Mouse (Mus musculus): ENCODE results near the gene Bcan. TPM values are rescaled to one million over a fixed set of nuclear protein-coding genes. Genes with fewer than 3 reads are reported as not detected.

Gene Bcan
- not detected for polyA plus RNA-seq (2014; fragmentation: Illumina TruSeq; extraction: RNeasy Lipid Tissue Mini Kit (QIAGEN cat#74804); ENCODE audit: low read depth, low replicate concordance)

GRCm38 (mm10) chr3:88000181-88000580 lies at the start of gene Bcan:
Bcan (minus strand) TSS chr3:88000230.

GRCm38 (mm10) chr3:88042661-88043421 lies 42.8 kb upstream of the Bcan start, which contains the start of gene Gpatch4:
Gpatch4 (plus strand) TSS chr3:88043108.

GRCm38 (mm10) chr3:88027434-88028186 lies 27.6 kb upstream of the Bcan start, which contains the start of gene Hapln2:
Hapln2 (minus strand) TSS chr3:88027583.

GRCm38 (mm10) chr3:87970939-87971488 lies 29.0 kb downstream of the Bcan start, which contains the start of gene Nes:
Nes (plus strand) TSS chr3:87971078.

GRCm38 (mm10) chr3:87948378-87949265 lies 51.4 kb downstream of the Bcan start, which contains the start of gene Crabp2:
Crabp2 (plus strand) TSS chr3:87948666.

Other genes with a start within 250 kb of the Bcan start
- not detected for gene Ntrk1, start 205.1 kb downstream of the Bcan start, polyA plus RNA-seq (2014; fragmentation: Illumina TruSeq; extraction: RNeasy Lipid Tissue Mini Kit (QIAGEN cat#74804); ENCODE audit: low read depth, low replicate concordance)
- not detected for gene Insrr, start 203.3 kb downstream of the Bcan start, polyA plus RNA-seq (2014; fragmentation: Illumina TruSeq; extraction: RNeasy Lipid Tissue Mini Kit (QIAGEN cat#74804); ENCODE audit: low read depth, low replicate concordance)
- 0.14 TPM for gene Pear1, start 175.9 kb downstream of the Bcan start, polyA plus RNA-seq (2014; fragmentation: Illumina TruSeq; extraction: RNeasy Lipid Tissue Mini Kit (QIAGEN cat#74804); ENCODE audit: low read depth, low replicate concordance)
- not detected for gene Sh2d2a, start 153.5 kb downstream of the Bcan start, polyA plus RNA-seq (2014; fragmentation: Illumina TruSeq; extraction: RNeasy Lipid Tissue Mini Kit (QIAGEN cat#74804); ENCODE audit: low read depth, low replicate concordance)
- gene Prcc, start 114.6 kb downstream of the Bcan start, polyA plus RNA-seq (2014; fragmentation: Illumina TruSeq; extraction: RNeasy Lipid Tissue Mini Kit (QIAGEN cat#74804); ENCODE audit: low read depth, low replicate concordance) = 3.6 TPM
- 195 TPM for gene Hdgf, start 93.9 kb downstream of the Bcan start, polyA plus RNA-seq (2014; fragmentation: Illumina TruSeq; extraction: RNeasy Lipid Tissue Mini Kit (QIAGEN cat#74804); ENCODE audit: low read depth, low replicate concordance)
- gene Mrpl24, start 80.7 kb downstream of the Bcan start, polyA plus RNA-seq (2014; fragmentation: Illumina TruSeq; extraction: RNeasy Lipid Tissue Mini Kit (QIAGEN cat#74804); ENCODE audit: low read depth, low replicate concordance) = 95.8 TPM
- 96.7 TPM for gene Isg20l2, start 69.9 kb downstream of the Bcan start, polyA plus RNA-seq (2014; fragmentation: Illumina TruSeq; extraction: RNeasy Lipid Tissue Mini Kit (QIAGEN cat#74804); ENCODE audit: low read depth, low replicate concordance)
- gene Rrnad1, start 69.5 kb downstream of the Bcan start, polyA plus RNA-seq (2014; fragmentation: Illumina TruSeq; extraction: RNeasy Lipid Tissue Mini Kit (QIAGEN cat#74804); ENCODE audit: low read depth, low replicate concordance) = 5.3 TPM
- not detected for gene Crabp2, start 51.6 kb downstream of the Bcan start, polyA plus RNA-seq (2014; fragmentation: Illumina TruSeq; extraction: RNeasy Lipid Tissue Mini Kit (QIAGEN cat#74804); ENCODE audit: low read depth, low replicate concordance)
- 0.73 TPM for gene Nes, start 29.2 kb downstream of the Bcan start, polyA plus RNA-seq (2014; fragmentation: Illumina TruSeq; extraction: RNeasy Lipid Tissue Mini Kit (QIAGEN cat#74804); ENCODE audit: low read depth, low replicate concordance)
- gene Hapln2, start 27.4 kb upstream of the Bcan start, polyA plus RNA-seq (2014; fragmentation: Illumina TruSeq; extraction: RNeasy Lipid Tissue Mini Kit (QIAGEN cat#74804); ENCODE audit: low read depth, low replicate concordance) = 1.8 TPM
- gene Gpatch4, start 42.9 kb upstream of the Bcan start, polyA plus RNA-seq (2014; fragmentation: Illumina TruSeq; extraction: RNeasy Lipid Tissue Mini Kit (QIAGEN cat#74804); ENCODE audit: low read depth, low replicate concordance) = 5.1 TPM
- gene Naxe, start 58.3 kb upstream of the Bcan start, polyA plus RNA-seq (2014; fragmentation: Illumina TruSeq; extraction: RNeasy Lipid Tissue Mini Kit (QIAGEN cat#74804); ENCODE audit: low read depth, low replicate concordance) = 17.5 TPM
- 9.3 TPM for gene Ttc24, start 78.1 kb upstream of the Bcan start, polyA plus RNA-seq (2014; fragmentation: Illumina TruSeq; extraction: RNeasy Lipid Tissue Mini Kit (QIAGEN cat#74804); ENCODE audit: low read depth, low replicate concordance)
- gene Iqgap3, start 81.7 kb upstream of the Bcan start, polyA plus RNA-seq (2014; fragmentation: Illumina TruSeq; extraction: RNeasy Lipid Tissue Mini Kit (QIAGEN cat#74804); ENCODE audit: low read depth, low replicate concordance) = 0.36 TPM
- 2.4 TPM for gene Mef2d, start 142.1 kb upstream of the Bcan start, polyA plus RNA-seq (2014; fragmentation: Illumina TruSeq; extraction: RNeasy Lipid Tissue Mini Kit (QIAGEN cat#74804); ENCODE audit: low read depth, low replicate concordance)

Data from testis, adult 10 weeks (tissue).